Mouse (Mus musculus): ENCODE measurements around the gene Mpp3. TPM values are rescaled to one million over a fixed set of nuclear protein-coding genes. Genes with fewer than 3 reads are reported as not detected.

Mpp3 gene
- total RNA-seq (2023), result not detected

GRCm38 (mm10) chr11:102028087-102028816, at the start of gene Mpp3:
TSS of gene Mpp3 (minus strand) at chr11:102028461.

GRCm38 (mm10) chr11:102041350-102041949, 13.2 kb upstream of the Mpp3 start, which contains the start of gene Cd300lg:
TSS of gene Cd300lg (plus strand) at chr11:102041509.

GRCm38 (mm10) chr11:101986913-101987312, 41.3 kb downstream of the Mpp3 start, which contains the start of gene Dusp3:
TSS of gene Dusp3 (minus strand) at chr11:101987013.

GRCm38 (mm10) chr11:101984054-101985025, 43.9 kb downstream of the Mpp3 start, which contains the start of gene Cfap97d1:
TSS of gene Cfap97d1 (plus strand) at chr11:101984279.

GRCm38 (mm10) chr11:101966965-101967614, 61.2 kb downstream of the Mpp3 start, which contains the start of gene Sost:
TSS of gene Sost (minus strand) at chr11:101967015.

Other genes starting within 250 kb of the Mpp3 start
- gene Etv4, start 243.1 kb downstream of the Mpp3 start, total RNA-seq (2023), result not detected
- under 1 TPM; 0.21 to 0.55 TPM for gene Meox1, start 134.1 kb downstream of the Mpp3 start, total RNA-seq (2023)
- gene Sost, start 61.4 kb downstream of the Mpp3 start, total RNA-seq (2023), result not detected
- gene Cfap97d1, start 44.2 kb downstream of the Mpp3 start, total RNA-seq (2023), result not detected
- 100 to 1,000 TPM; 133 to 134 TPM for gene Dusp3, start 41.4 kb downstream of the Mpp3 start, total RNA-seq (2023)
- 10 to 100 TPM; 32.8 to 33.4 TPM for gene Cd300lg, start 13.0 kb upstream of the Mpp3 start, total RNA-seq (2023)
- gene Mpp2, start 60.1 kb upstream of the Mpp3 start, total RNA-seq (2023), result not detected
- gene Ppy, start 72.9 kb upstream of the Mpp3 start, total RNA-seq (2023), result not detected
- gene Pyy, start 79.4 kb upstream of the Mpp3 start, total RNA-seq (2023), result not detected
- not detected for gene Nags, start 117.1 kb upstream of the Mpp3 start, total RNA-seq (2023)
- 10 to 100 TPM in 1 of 2 experiments, 1 to 10 TPM in 1; 8.6 to 11.6 TPM for gene Tmem101, start 127.9 kb upstream of the Mpp3 start, total RNA-seq (2023)
- gene Lsm12, start 156.8 kb upstream of the Mpp3 start, total RNA-seq (2023), result 10 to 100 TPM; 46.7 to 51.0 TPM
- 10 to 100 TPM; 29.8 to 33.5 TPM for gene G6pc3, start 161.2 kb upstream of the Mpp3 start, total RNA-seq (2023)
- 100 to 1,000 TPM; 181 to 190 TPM for gene Hdac5, start 201.7 kb upstream of the Mpp3 start, total RNA-seq (2023)
- under 1 TPM; 0.21 to 0.47 TPM for gene BC030867, start 220.4 kb upstream of the Mpp3 start, total RNA-seq (2023)
- gene Asb16, start 240.3 kb upstream of the Mpp3 start, total RNA-seq (2023), result not detected